Mouse (Mus musculus) ES-Bruce4 (cell line): ENCODE measurements around the gene Sgcd.

Experiments
- CTCF ChIP-seq: IDR thresholded peaks from one replicate; pipeline ENCODE4 v1.8.1; 2011; ENCODE audit warnings: low read depth, low read length
- POLR2A ChIP-seq: IDR thresholded peaks from one replicate; pipeline ENCODE4 v1.8.1; 2011; ENCODE audit warnings: low read length; ENCODE audit not compliant: insufficient read depth

- TF ChIP-seq CTCF (no peak), POLR2A (no peak)
Observed at GRCm38 (mm10) chr11:47304702-47305450, 683.9 kb downstream of the Sgcd start.
